Mouse (Mus musculus) midbrain, embryonic 12.5 days (tissue): ENCODE results near the gene Gm20890. TPM values are rescaled to one million over a fixed set of nuclear protein-coding genes. Genes with fewer than 3 reads are reported as not detected.
"Not testable (repeated sequence)": the region's sequence is repeated elsewhere in the genome, so short reads cannot be mapped to it uniquely, and the experiment has no call there.

Experiments
- ATAC-seq: fragments of 200-750 bp; cut with Nextera tagmentation; 2 replicates; pipeline ENCODE4 v1.8.0; 2017; ENCODE audit warnings: low read depth, moderate TSS enrichment, moderate library complexity; ENCODE audit not compliant: low FRiP score
- H3K27ac ChIP-seq: fragments of 300-500 bp; sonication (generic); replicated peaks from 2 replicates; pipeline ENCODE4 v1.5.1; 2016; ENCODE audit warnings: mild to moderate bottlenecking
- H3K27me3 ChIP-seq: fragments of 300-500 bp; sonication (generic); 2 replicates; pipeline ENCODE4 v1.6.1; 2016; ENCODE audit warnings: mild to moderate bottlenecking
- H3K36me3 ChIP-seq: fragments of 300-500 bp; sonication (generic); 2 replicates; pipeline ENCODE4 v1.6.1; 2016
- H3K4me1 ChIP-seq: fragments of 300-500 bp; sonication (generic); 2 replicates; pipeline ENCODE4 v1.6.1; 2016
- H3K4me2 ChIP-seq: fragments of 300-500 bp; sonication (generic); replicated peaks from 2 replicates; pipeline ENCODE4 v1.6.1; 2016; ENCODE audit warnings: mild to moderate bottlenecking, moderate library complexity
- H3K4me3 ChIP-seq: fragments of 300-500 bp; sonication (generic); 2 replicates; pipeline ENCODE4 v1.5.1; 2016; ENCODE audit warnings: mild to moderate bottlenecking
- H3K9ac ChIP-seq: fragments of 300-500 bp; sonication (generic); replicated peaks from 2 replicates; pipeline ENCODE4 v1.6.1; 2016; ENCODE audit warnings: mild to moderate bottlenecking, moderate library complexity
- H3K9me3 ChIP-seq: fragments of 300-500 bp; sonication (generic); 2 replicates; pipeline ENCODE4 v1.6.1; 2016; ENCODE audit warnings: mild to moderate bottlenecking
- WGBS: fragments of 180-500 bp; shearing (Covaris S2); methylation state at CpG from one replicate; pipeline ENCODE4 v1.1.7; 2016; 5-methylcytosine and 5-hydroxymethylcytosine counted together
- polyA plus RNA-seq: library from polyadenylated mRNA; unstranded; fragments of >200 nt; fragmentation: Nextera tagmentation; extraction: Ambion mirVana; gene quantifications from 2 replicates; pipeline ENCODE4 v1.2.1, GENCODE M21; 2016

The Gm20890 gene
- not detected in 2 replicates for polyA plus RNA-seq

DNA sequence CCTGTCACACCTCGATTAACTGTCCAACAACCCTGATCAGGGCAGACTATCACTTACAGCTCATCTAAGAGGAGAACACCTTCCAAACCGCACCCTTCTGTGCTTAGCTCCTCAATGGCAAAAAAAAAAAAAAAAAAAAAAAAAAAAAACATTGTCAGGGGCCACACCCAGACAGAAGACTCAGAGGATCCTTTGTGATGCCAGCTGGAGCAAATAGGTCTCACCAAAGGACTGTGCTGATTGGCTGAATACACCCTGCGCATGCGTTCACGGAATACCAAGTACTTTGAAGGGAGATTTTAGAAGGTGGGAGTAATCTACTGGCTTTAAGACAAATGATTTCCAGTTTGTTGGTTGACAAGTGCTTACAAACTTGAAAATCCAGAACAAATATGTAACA lies at the start of gene Gm20890:
Gm20890 (minus strand) TSS at position 101 of the 400 bp plus-strand sequence.
- no CpG with 5 or more reads among the region's 5 CpGs for whole genome bisulfite sequencing
- H3K4me2 ChIP-seq, H3K9ac ChIP-seq, ATAC-seq, H3K4me3 ChIP-seq, H3K9me3 ChIP-seq, H3K27me3 ChIP-seq, H3K27ac ChIP-seq, H3K4me1 ChIP-seq, H3K36me3 ChIP-seq: not testable (repeated sequence)
